Mouse (Mus musculus) monocyte, adult 2 months (primary cell): ENCODE measurements around the gene Ppp1r14b.

Experiments used
- DNase-seq, 2 experiments: peaks; one replicate each; pipeline ENCODE4 v3.0.0; 2022; ENCODE audit warnings: low spot score in 2 of 2, low read depth in 1 of 2

Ppp1r14b gene

DNA sequence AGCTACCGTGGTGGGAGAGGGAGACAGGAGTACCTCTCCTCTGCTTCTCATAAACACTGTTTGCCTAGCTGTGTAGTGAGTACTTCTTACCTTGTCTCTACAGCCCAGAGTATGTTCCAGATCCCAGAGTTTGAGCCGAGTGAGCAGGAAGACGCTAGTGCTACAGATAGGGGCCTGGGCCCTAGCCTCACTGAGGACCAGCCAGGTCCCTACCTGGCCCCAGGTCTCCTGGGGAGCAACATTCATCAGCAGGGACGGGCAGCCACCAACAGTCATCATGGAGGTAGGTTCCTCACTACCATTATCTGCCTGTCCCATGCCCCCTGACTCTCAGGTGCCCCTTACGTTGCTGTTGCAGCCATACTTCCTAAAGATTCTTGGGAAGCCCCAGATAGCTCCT is 32.0 kb upstream of the Ppp1r14b start:
- DNase-seq, result no peak

DNA sequence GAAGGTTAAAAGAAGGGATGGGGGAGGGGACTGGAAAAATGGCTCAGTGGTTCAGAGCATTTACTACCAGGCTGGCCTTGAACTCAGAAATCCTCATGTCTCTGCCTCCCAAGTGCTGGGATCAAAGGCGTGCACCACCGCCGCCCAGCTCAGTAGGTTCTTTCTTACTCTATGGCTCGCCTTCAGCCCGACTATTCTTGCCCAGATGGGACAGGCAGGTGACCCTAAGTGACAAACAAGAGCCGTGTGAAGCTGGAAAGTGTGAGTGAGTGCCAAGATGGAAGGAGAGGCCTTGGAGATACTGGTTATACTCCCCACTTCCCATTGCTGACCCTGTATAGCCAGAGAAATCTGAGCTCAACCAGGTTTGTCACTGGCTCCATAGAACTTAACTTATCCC is 31.1 kb upstream of the Ppp1r14b start:
- DNase-seq, result no peak

DNA sequence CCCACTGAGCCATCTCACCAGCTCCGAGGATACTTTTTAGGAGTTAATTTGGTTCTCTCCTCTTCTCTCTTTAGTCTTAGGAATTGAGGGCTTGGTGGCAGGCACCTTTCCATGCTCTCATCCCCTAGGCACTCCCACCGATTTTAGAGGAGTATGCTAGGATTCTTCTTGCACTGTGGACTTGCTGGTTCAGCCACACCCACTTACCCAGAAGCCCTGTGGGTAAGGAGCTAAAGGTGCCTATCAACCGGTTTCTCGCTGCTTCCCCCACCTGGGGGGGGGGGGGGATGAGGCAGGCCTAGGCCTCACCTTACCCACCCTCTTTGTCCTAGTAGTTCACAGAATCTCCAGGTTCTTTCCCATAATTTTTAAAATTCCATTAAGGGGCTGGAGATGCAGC is 27.0 kb upstream of the Ppp1r14b start:
- DNase-seq, result no peak

DNA sequence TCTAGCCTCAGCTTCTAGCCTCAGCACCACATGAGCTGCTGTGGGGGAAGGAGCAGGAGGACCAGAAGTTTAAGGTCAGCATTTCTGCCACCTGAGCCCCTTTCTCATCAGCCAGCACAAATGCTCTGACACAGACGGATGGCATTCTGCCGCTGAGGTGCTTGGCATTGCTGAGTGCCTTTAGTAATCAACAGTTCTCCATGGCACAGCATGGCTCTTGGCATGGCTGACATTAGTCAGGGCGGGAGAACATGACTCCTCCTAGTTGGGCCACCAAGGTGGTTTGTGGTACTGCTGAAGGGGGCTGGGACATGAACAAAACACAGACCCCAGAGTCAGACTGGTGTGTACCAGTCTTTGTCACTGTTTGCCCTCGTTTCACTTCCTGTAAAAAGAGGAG is 26.6 kb upstream of the Ppp1r14b start:
- DNase-seq, result no peak

DNA sequence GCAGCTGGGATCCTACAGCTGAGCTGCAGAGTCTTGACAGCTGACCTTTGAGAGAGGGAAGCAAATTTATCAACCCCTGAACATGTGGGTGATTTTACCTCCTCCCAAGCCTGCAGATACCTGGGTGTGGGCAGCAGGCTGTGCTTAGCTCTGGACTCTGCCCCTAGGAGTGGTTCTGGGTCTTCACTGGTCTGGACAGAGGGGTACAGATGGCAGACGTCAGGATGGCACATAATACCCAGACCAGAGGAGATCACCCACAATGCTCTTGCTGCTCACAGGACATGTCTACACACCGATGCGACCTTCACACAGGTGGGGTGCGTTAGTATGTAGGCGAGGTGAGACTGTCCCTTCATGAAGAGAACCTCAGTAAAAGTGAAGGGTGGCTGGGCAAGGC is 25.2 kb upstream of the Ppp1r14b start:
- DNase-seq, result no peak

DNA sequence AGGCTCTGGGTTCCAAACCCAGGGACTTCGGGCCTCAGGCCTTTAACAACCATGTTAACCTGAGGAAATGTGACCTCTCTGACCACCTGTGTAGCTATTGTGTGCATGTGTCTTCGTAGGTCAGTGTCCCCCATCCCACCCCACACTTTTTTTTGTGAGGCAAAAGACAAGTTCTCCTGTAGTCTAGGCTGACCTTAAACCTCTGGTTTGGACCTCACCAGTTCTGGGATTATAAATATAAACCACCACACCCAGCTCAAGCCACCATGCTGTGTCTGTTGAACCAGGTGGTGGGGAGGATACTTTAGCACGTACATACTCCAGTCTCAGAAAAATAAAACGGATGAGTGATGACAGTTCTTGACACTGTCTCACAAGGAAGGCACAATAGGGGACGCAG is 24.8 kb upstream of the Ppp1r14b start:
- no peak for DNase-seq

DNA sequence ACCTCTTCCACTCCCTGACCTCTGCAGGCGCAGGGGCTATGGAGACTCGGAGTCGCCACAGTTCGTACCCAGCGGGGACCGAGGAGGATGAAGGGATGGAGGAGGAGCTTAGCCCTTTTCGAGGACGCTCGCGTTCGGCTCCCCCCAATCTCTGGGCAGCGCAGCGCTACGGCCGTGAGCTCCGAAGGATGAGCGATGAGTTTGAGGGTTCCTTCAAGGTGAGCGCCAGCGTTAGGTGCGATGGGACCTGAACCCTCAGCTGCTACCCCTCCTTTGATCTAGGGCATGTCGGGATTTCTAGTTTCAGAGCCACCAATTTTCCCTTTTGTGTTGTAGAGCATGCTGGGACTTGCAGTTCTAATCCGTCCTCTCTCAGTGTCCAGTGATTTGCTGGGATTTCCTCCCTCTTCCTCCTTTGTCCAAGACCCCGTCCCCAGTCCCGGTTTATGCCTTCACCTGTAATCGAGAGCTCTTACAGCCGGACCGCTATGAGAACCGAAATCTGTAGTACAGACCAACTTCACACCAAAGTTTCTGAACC is 24.1 kb upstream of the Ppp1r14b start:
- no peak for DNase-seq

DNA sequence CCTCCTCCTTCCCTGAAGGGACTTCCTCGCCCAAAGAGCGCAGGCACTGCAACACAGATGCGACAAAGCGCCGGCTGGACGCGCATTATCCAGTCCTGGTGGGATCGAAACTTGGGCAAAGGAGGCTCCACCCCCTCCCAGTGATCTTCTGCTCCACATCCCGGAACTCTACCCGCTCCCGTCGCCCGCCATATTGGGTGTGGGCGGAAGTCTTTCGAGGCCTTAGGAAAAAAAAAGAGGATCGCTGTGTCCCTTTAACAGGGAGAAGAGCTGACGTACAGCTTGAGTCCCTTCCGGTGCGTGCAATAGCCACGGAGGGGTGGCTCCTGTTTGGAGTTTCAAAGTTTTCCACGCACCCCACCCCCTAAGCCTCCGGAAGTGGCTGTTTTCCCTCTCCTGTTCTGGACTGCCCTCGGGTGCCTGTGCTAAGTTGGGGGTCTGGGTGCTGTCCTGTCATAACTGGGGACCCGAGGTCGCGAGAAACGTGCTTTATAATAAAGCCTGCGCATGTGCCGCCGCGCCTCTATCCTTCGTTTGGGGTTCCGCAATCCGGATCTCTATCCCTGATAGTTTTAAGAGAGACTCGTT is 23.3 kb upstream of the Ppp1r14b start:
- DNase-seq, result peak; percentile 75 to 77

DNA sequence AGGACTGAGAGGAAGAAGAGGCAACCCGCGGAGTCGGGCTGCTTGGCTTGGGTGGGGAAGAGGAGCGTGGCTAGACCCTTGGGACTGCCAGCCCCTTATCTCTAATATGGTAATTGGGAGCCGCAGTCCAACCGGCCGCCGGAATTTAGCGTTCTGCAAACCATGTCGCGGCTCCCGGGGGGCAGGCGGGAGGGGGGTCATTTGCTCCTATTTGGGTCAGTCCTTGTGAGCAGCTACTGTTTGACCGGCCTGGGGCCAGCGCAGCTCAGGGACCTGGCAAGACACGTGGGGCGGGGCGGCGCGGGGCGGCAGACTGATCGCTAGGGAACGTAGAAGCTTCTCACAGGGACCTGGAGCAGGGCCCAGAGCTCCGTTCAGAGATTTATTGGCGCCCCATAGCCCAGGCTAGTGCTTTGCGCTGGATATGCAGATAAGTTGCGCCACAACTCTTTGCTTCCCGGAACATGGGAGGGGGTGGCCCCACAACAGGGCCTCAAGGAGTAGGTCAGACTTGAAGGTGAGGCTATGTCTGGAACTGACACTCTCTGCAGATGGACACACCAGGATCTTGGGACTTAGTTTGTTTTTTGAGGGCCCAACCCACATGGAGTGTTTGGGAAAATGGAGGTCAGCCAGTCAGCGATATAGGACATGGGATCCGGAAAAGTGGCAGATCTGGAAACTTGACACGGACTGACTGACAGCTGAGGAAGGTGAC is 22.6 kb upstream of the Ppp1r14b start:
- no peak for DNase-seq

DNA sequence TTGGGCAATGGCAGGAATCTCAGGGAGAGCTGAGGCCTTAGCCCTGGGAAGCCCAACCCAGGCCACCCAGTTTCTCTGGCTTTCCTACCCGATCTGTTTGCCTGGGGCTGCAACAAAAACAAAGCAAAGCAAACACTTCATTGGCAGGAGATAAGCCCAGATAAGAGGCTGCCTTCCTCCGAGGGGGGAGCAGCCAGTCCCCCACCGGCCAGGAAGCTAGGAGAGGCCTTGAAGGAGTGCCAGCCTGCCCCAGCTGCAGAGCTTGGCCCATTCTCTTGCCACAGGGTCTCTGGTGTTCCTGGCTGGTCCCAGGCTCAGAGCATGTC is 22.1 kb upstream of the Ppp1r14b start:
- no peak for DNase-seq

DNA sequence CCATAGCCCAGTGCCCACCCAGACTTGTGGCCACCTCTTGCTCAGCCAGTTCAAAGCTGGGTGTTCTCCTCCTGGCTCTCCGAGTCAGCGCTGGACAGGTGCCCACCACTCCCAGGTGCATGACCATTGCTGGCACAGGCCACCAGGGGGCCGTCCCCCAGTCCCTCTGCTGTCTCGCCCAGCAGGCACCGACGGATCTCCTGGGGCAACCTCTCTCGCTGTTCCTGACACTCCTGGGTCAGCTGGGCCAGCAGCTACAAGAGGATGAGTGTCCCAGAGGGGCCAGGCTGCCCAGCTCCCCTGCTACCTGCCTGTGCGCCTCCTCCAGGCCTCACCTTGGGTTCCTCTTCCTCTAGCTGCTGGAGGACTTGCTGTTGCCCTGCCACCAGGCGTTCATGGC is 20.7 kb upstream of the Ppp1r14b start:
- no peak for DNase-seq

DNA sequence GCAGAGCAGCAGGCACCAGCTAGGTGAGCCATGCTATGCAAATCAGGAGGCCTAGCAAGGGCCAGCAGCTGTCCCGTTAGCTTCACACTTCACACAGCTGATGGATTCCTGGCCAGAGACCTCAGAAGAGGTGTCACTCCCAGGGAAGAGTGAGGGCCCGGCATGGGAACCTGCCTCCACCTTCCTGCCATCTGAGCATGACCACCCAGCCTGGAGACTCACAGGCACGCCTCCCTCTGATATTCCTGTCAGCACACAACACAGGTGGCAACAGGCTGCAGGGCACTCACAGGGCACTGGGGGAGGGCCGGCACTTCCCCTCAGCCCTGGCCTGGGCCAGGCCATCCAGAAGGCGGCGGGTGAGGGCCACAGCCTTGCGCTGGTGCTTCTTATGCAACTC is 19.3 kb upstream of the Ppp1r14b start:
- DNase-seq, result no peak

DNA sequence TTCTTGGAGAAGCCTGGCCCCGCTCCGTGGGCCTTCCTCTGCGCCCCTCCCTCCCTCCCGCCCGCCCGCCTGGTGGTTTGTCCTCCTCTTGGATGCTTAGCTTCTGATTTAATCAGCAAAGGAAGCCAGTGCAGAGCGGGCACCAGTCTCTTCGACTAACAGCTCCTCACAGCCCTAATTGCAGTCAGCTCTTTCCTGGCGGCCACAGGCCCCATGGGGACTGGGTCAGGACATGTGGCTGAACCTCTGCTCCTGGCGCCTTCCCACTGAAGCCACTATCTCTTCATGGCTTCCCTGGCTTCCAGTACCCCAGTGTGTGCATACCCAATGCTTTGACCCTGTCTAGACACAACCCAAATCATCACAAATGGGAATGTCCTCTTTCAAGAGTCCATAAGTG is 18.3 kb upstream of the Ppp1r14b start:
- DNase-seq, result no peak

DNA sequence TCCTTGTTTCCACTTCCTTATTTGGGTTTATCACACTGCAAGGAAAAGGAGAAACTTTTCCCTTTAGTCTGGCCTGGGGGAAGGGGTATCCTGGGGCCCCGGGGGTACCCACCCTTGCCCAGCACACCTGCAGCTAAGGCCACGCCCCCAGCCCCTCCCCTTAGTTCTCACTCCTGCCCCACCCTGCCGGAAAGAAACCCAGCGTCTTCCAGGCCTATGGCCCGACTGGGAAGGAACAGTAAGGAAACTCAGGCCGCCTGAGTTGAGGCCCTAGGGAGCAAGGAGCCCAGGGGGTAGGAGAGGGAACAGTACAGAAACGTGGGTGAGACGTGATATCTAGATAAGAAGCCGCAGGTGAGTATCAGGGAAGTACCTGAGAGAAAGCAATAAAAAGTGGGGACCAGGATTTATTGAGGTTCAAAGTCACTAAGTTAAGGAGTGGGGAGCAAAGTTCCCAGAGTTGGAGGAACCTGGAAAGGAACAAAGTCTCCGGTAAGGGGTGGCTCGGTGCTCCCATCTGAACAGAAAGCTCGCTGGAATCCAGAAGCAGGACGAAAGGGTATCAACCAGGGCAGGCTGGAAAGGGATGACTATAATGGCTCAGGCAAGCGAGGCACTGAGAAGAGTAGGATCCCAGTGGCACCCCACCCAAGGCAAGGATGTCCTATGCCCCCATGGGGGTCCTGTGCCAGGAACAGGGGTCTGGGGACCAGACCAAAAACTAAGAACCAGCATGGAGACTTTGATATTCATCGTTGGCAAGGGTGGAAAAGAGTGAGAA is 6.1 kb upstream of the Ppp1r14b start:
- DNase-seq, result no peak

DNA sequence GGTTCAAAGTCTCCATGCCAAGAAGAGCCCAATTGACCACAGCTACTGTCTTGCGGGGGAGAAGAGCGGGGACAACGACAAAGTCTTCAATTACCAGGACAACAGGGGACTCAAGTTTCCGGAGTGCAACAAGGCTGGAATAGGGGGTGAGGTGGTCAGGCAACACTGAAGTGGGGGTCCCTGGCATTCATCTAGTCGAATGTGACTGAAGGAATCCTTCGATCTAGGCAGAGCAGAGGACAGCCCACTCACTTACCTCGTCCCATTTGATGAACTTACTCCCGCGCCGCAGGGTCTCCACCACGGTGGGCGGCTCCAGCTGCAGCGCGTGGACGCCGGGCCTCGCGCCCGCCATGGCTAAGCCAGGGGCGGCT is 5.5 kb upstream of the Ppp1r14b start:
- no peak for DNase-seq

DNA sequence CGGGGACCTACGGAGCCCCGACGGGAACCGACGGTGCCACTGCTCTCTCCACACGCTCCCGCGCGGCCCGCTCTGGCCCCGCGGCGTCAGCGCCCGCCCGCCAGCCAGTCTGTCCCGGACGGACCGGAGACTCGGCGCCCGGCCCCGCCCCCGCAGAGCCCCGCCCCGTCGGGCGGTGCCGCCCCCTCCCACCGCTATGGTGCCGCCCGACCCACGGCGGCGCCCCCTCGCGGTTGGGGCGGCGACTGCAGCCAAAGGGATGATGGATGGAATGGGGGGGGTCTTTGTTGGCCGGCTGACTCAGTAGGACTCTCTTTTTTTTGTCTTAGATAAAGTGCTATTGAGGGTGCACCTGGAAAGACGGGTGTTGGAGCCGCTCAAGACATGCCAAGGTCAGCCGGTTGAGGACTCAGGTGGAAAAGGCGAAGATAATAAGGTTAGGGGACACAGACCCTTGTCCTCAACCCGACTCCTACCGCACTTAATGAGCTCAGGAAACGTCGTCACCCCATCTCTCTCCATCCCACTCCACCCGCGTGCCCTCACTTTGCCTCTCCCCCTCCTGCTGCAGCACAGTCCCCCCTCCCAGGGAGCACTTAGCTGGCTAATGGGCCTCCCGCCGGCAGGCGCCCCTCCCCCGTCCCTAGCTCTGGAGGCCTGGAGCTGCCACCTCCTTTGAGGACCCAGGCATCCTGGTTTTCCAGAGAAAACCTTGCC is 4.9 kb upstream of the Ppp1r14b start:
- peak in 1 of 2 experiments; percentile 57 for DNase-seq

DNA sequence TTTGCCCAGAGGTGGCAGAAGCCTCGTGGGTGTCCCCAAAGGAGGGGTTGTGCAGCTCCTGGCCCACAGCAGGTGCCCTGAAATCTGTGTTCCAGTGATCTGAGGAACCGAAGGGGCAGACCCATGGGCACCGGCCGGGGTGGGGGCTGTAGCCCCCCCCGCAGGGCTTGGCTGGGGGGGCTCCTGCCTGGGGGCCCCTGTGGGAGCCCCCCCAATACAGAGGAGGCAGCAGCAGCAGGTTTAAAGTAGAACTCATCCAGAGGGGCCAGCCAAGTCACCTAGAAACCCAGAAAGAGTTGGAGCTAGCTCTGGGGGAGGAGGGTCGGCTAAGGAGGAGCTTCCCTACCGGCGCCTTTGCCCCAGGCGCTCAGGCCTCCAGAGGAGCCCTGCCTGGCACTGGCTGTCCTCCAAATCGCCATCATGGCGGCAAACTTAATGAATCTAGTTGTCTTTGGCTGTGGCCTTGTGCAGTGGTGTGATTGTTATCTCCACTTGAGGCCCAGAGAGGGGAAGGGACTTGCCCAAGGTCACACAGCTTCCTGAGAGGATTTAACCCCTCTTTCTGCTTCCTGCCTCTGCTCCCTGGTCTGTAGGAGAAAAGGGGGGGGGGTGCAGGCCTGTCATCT is 4.2 kb upstream of the Ppp1r14b start:
- DNase-seq, result no peak

DNA sequence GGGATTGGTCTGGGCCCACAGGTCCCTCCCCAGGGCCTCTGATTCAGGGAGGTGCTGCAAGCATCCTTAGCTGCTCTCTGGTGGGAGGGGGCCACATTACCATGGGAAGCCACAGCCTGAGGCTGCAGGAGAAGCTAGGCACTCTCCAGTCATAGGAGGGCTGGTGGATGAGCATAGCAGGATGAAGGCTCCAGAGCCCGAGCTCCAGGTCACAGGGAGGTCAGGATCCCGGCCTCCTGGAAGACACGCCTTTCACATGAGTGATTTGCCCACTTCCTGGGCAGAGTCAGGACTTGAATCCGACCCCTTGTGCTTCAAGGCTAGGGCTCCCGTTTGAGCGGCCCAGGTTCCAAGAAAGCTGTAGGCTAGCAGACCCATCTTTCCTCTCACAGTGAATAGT is 3.1 kb upstream of the Ppp1r14b start:
- DNase-seq, result no peak

DNA sequence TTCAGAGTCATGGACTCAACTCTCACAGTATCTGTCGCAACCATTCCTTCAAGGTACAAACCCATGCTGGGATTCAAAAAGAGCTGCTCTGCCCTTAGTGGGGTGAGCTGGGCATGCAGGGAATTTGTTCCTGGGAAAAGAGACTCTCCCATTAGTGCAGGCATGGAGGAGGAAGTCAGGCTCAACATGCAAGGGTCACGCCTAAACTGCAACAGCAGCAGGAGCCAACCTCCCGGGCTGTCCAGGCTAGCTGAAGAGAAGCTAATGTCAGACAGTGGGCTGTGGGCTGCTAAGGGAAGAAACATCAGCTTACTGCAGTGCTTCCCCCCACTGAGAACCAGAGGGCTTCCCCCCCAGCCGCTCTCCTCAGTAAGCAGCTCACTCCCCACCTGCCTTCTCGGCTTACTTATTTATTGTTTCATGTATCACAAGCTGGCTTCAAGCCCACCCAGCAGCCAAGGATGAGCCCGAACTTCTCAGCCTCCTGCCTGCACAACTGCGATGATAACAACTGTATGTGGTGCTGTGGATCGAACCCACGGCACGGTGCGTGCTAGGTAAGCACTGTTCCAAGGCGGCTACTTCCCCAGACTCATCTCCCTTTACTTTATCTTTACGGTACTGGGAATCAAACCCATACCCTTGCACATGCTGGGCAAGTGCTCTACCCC is 2.4 kb upstream of the Ppp1r14b start:
- no peak for DNase-seq

DNA sequence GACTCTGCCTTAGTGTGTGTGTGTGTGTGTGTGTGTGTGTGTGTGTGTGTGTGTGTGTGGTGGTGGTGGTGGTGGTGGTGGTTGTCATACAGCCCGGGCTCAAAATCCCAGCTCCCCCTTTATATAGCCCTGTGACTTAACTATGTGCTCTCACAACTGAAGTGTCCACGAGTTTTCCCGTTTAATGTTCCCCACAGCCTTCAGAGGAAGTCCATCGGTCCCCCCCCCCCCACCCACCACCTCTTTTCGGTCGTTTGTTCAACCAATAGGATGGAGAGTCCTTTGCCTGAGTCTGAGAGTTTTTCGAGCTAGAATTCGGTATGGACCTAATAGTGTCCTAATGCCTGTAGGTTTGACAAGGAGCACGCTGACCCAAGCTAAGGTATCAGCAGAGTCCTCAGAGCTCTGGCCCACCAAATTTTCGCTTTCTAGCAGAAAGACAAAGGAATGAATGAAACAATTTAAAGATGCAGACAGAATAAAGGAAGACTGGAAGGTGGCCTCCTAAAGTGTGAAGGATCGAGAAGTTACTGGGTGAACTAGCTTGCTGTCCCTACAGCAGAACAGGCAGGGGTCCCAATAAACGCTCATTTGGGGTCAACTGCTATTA is 1.1 kb upstream of the Ppp1r14b start:
- no peak for DNase-seq
